Mouse (Mus musculus) limb, embryonic 11.5 days (tissue): ENCODE data around the gene Prkn. TPM values are rescaled to one million over a fixed set of nuclear protein-coding genes. Genes with fewer than 3 reads are reported as not detected.
A peak's percentile ranks its signal among the peaks of the same experiment; 100 is the strongest.

ENCODE experiments used
- ATAC-seq: fragments of 200-750 bp; cut with Nextera tagmentation; 2 replicates; pipeline ENCODE4 v1.8.0; 2017; ENCODE audit warnings: low read depth; ENCODE audit not compliant: insufficient number of reproducible peaks, low FRiP score, low TSS enrichment
- DNase-seq: peaks from one replicate; pipeline ENCODE4 v3.0.0-alpha.2; 2015; ENCODE audit warnings: low spot score
- H3K27ac ChIP-seq: fragments of 300-500 bp; sonication (generic); replicated peaks from 2 replicates; pipeline ENCODE4 v1.5.1; 2014; ENCODE audit warnings: low read depth, mild to moderate bottlenecking, low read length
- H3K27me3 ChIP-seq: fragments of 300-500 bp; sonication (generic); 2 replicates; pipeline ENCODE4 v1.6.1; 2014; ENCODE audit warnings: mild to moderate bottlenecking, low read length, mixed read lengths; ENCODE audit not compliant: control insufficient read depth, insufficient read depth
- H3K36me3 ChIP-seq: fragments of 300-500 bp; sonication (generic); 2 replicates; pipeline ENCODE4 v1.6.1; 2014; ENCODE audit warnings: mild to moderate bottlenecking, low read length, moderate library complexity, mixed read lengths; ENCODE audit not compliant: control insufficient read depth, insufficient read depth
- H3K4me1 ChIP-seq: fragments of 300-500 bp; sonication (generic); 2 replicates; pipeline ENCODE4 v1.6.1; 2014; ENCODE audit warnings: low read length, mixed read lengths; ENCODE audit not compliant: control insufficient read depth, insufficient read depth
- H3K4me2 ChIP-seq: fragments of 300-500 bp; sonication (generic); 2 replicates; pipeline ENCODE4 v1.6.1; 2014; ENCODE audit warnings: low read depth, mild to moderate bottlenecking, moderate library complexity; ENCODE audit not compliant: severe bottlenecking
- H3K4me3 ChIP-seq: fragments of 300-500 bp; sonication (generic); 2 replicates; pipeline ENCODE4 v1.5.1; 2014; ENCODE audit warnings: low read depth, low read length
- H3K9ac ChIP-seq: fragments of 300-500 bp; sonication (generic); 2 replicates; pipeline ENCODE4 v1.6.1; 2014; ENCODE audit warnings: mild to moderate bottlenecking, low read length
- H3K9me3 ChIP-seq: fragments of 300-500 bp; sonication (generic); 2 replicates; pipeline ENCODE4 v1.6.1; 2016; ENCODE audit warnings: low read length; ENCODE audit not compliant: control insufficient read depth
- WGBS: fragments of 180-500 bp; shearing (Covaris S2); extraction: QIAGEN DNeasy Blood & Tissue Kit; methylation state at CpG from one replicate; pipeline ENCODE4 v1.1.7; 2014; 5-methylcytosine and 5-hydroxymethylcytosine counted together
- polyA plus RNA-seq: library from polyadenylated mRNA; unstranded; fragments of >200 nt; fragmentation: Nextera tagmentation; extraction: Ambion mirVana; gene quantifications from 2 replicates; pipeline ENCODE4 v1.2.1, GENCODE M21; 2014

The Prkn gene
- polyA plus RNA-seq, 1 experiment from 2014 or later, result 1.2 TPM

DNA sequence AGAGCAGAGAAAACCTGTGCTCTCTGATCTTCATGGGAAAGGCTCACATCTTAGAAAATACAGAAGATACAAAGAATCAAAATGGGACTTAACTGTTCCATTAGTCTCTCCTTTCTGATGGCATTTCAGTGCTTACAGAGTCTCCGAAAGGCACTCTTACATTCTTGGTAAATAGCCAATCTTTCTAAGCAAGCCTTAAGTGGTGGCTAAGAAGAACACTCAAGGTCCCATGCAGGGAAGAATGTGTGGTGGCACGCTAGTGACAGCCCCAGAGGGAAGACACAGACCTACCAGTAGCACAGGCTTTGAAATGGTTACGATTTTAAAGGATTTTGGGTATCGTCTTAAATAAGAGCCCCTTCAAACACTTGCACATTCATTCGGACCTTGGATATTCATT is 816.2 kb downstream of the Prkn start:
- Histone ChIP-seq H3K27me3 (no peaks in the 10 kb centered on the region), H3K9me3 (no peaks in the 10 kb centered on the region), H3K4me2 (no peak overlapping the region), H3K9ac (no peak overlapping the region), H3K4me3 (no peak overlapping the region), H3K4me1 (no peaks in the 10 kb centered on the region), H3K36me3 (no peaks in the 10 kb centered on the region), H3K27ac (no peak overlapping the region)
- DNase-seq (no peak), ATAC-seq (no peak)
- 86% methylated on average over 5 of the region's 5 CpGs for WGBS

GRCm38 (mm10) chr17:11656878-11657277 is 816.7 kb downstream of the Prkn start:
- Histone ChIP-seq H3K4me2 (no peak overlapping the region), H3K9me3 (no peaks in the 10 kb centered on the region), H3K27me3 (no peaks in the 10 kb centered on the region), H3K4me1 (no peaks in the 10 kb centered on the region), H3K27ac (no peak overlapping the region), H3K9ac (no peak overlapping the region), H3K4me3 (no peak overlapping the region), H3K36me3 (no peaks in the 10 kb centered on the region)
- DNase-seq, result no peak
- ATAC-seq, result no peak
- WGBS, result 84% methylated on average over 3 of the region's 3 CpGs

DNA sequence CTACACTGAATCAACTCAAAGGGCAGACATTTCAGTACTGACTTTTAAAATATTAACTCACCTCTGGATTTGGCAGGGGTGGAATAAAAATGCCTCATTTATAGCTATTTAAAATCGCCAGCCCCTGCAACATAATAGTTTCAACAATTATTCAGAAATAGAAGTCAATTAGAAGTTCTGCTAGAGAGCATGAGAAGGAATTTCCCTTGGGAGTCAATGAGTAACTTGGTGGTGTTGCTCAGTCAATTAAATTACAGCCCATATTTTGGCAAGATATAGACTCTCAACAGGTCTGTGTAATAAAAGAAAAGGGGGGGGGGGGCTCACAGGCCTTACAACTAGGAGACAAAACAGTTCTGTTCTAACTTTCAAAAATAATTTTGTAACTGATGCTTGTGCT is 821.7 kb downstream of the Prkn start:
- H3K4me3 ChIP-seq, result no peak overlapping the region
- H3K9me3 ChIP-seq, result no peaks in the 10 kb centered on the region
- H3K9ac ChIP-seq, result no peak overlapping the region
- no peak overlapping the region for H3K4me2 ChIP-seq
- 74% methylated on average over 1 of the region's 1 CpGs for WGBS
- H3K36me3 ChIP-seq, result no peaks in the 10 kb centered on the region
- H3K4me1 ChIP-seq, result no peaks in the 10 kb centered on the region
- DNase-seq (no peak), ATAC-seq (no peak)
- no peaks in the 10 kb centered on the region for H3K27me3 ChIP-seq
- no peak overlapping the region for H3K27ac ChIP-seq

- Histone ChIP-seq H3K4me1 (no peaks in the 10 kb centered on the region), H3K9me3 (no peaks in the 10 kb centered on the region), H3K4me3 (no peak overlapping the region), H3K27me3 (no peaks in the 10 kb centered on the region), H3K27ac (no peak overlapping the region), H3K36me3 (no peaks in the 10 kb centered on the region), H3K9ac (no peak overlapping the region), H3K4me2 (no peak overlapping the region)
- DNase-seq (no peak), ATAC-seq (no peak)
- 90% methylated on average over 7 of the region's 7 CpGs for WGBS
Measured at GRCm38 (mm10) chr17:11663437-11663836, 823.3 kb downstream of the Prkn start.

DNA sequence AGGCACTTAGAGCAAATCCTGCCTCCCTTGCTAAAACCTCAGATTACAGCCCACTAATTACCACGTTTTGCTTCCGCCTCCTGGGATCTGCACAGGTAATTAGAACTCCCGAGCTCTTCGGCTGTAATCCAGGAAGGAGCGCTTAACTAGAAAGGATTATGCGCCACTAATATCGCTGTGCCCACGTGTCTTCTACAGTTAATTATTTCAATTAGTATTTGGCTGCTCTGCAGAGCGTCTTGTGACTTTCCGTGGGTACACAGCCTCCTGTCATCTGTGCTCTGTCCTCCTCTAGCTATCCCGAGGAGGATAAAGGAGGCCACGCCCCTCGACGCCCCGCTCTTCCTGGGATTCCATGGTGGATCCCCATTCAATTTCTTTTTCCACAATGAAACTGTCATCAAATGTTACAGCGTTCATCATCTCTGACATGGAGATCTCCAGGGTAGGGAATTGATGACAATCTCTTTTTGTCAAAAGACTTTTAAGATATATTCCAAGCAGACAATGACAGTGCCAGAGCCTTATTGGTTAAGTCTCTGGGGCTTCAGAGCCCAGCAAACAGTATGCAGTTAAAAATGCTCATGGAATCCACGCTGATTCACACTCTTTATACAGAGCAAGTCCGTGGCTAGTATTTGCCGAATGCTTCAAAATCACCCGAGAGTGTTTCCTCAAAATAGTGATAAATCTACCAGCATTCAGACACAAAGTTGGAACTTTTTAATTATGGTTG is 824.6 kb downstream of the Prkn start:
- Histone ChIP-seq H3K9me3 (no peaks in the 10 kb centered on the region), H3K4me1 (no peaks in the 10 kb centered on the region), H3K4me3 (no peak overlapping the region), H3K27me3 (no peaks in the 10 kb centered on the region), H3K27ac (no peak overlapping the region), H3K9ac (no peak overlapping the region), H3K4me2 (no peak overlapping the region), H3K36me3 (no peaks in the 10 kb centered on the region)
- ATAC-seq, result no peak
- 36% methylated on average over 20 of the region's 20 CpGs for WGBS
- DNase-seq, result peak; percentile 21

DNA sequence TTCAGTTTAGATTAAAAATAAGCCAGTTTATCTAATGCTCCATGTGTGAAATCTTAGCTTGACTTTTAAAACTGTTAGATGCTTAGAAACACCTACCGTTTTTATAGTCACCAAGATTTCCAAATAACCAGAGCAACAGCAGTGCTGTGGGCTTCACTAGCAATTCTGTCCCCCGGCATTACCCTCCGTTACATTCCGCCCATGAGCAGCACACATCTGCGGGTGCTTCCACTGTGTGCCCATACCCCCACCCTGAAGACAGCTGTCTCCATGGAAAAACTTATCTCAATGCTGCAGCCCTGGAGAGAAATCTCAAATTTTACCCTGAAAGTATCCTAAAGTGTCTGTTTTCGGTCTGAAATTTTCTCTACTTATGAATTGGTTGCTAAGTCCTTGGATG is 839.5 kb downstream of the Prkn start:
- H3K4me2 ChIP-seq, result no peak overlapping the region
- no peaks in the 10 kb centered on the region for H3K9me3 ChIP-seq
- no peak overlapping the region for H3K4me3 ChIP-seq
- H3K36me3 ChIP-seq, result no peaks in the 10 kb centered on the region
- no peak for ATAC-seq
- no peak overlapping the region for H3K27ac ChIP-seq
- H3K9ac ChIP-seq, result no peak overlapping the region
- no peak for DNase-seq
- H3K27me3 ChIP-seq, result no peaks in the 10 kb centered on the region
- H3K4me1 ChIP-seq, result no peaks in the 10 kb centered on the region
- 92% methylated on average over 6 of the region's 6 CpGs for WGBS

DNA sequence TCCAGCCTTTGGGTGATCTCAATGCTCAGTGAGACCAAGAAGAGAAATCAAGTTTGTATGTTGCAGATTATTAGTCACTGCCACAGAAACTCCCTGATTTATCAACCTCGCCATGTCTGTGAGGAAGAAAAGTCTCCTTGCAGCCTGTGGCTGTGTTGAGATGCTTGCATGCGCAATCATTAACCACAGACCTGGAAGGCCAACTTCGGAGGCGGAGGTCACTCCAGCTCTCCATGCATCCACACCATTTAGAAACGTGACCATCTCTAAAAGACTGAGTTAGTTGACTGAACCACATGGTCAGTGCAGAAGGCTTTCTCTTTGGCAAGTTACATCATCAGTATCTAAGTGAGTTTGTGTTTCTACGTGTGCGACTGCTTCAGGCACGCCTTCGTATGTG is 840.3 kb downstream of the Prkn start:
- no peak overlapping the region for H3K4me2 ChIP-seq
- no peaks in the 10 kb centered on the region for H3K9me3 ChIP-seq
- no peak overlapping the region for H3K27ac ChIP-seq
- 85% methylated on average over 9 of the region's 9 CpGs for WGBS
- H3K4me3 ChIP-seq, result no peak overlapping the region
- no peak for DNase-seq
- ATAC-seq, result no peak
- no peaks in the 10 kb centered on the region for H3K36me3 ChIP-seq
- no peaks in the 10 kb centered on the region for H3K27me3 ChIP-seq
- no peak overlapping the region for H3K9ac ChIP-seq
- H3K4me1 ChIP-seq, result no peaks in the 10 kb centered on the region

DNA sequence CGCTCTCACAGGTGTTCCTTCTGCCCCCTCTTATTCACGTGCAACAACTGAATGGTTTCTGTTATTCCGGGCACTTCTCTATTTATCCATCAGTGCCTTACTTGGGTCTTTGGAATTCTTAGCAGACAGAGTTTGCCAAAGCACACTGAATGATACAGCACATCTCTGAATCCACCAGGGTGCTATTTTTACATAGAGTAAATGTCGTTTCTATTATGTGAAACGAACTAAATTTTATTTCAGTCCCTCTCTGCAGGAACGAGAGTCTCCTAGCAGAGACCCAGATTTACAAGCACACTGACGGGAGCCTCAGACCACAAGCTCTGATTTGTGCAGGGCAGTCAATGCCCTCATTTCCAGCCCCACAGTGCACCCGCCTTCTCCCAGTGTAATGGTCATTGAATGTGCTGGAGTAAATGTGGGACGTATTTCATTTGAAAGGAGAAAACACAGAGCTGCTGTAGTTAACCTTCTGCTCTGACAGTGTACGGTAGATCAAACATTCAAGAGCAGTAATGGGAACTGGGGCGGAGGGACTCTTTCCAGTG is 841.7 kb downstream of the Prkn start:
- no peak overlapping the region for H3K9ac ChIP-seq
- DNase-seq, result no peak
- no peaks in the 10 kb centered on the region for H3K36me3 ChIP-seq
- 54% methylated on average over 11 of the region's 11 CpGs for WGBS
- H3K27me3 ChIP-seq, result no peaks in the 10 kb centered on the region
- H3K9me3 ChIP-seq, result no peaks in the 10 kb centered on the region
- H3K4me3 ChIP-seq, result no peak overlapping the region
- no peaks in the 10 kb centered on the region for H3K4me1 ChIP-seq
- H3K27ac ChIP-seq, result no peak overlapping the region
- H3K4me2 ChIP-seq, result no peak overlapping the region
- no peak for ATAC-seq

DNA sequence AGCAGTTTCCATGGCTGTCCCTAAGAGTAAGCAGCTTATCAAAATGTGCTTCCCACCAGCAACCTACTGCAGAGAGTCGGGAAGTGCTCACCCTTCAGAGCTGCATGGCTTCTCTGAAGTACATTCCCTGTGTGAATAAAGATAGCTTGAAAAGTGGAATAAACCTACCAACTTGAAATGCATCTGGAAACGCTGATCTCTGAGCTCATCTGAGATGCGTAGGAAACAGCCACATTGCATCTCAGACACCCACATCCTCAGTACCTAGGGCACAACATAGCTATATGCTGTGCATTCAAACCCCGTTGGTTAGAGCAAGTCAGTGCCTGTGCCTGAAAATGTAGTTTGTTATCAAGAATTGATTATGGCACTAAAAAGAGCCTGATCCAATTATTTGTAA is 864.8 kb downstream of the Prkn start:
- WGBS, result 89% methylated on average over 4 of the region's 4 CpGs
- no peaks in the 10 kb centered on the region for H3K27me3 ChIP-seq
- H3K4me3 ChIP-seq, result no peak overlapping the region
- DNase-seq (no peak), ATAC-seq (no peak)
- H3K4me1 ChIP-seq, result no peaks in the 10 kb centered on the region
- H3K36me3 ChIP-seq, result no peaks in the 10 kb centered on the region
- no peak overlapping the region for H3K9ac ChIP-seq
- H3K9me3 ChIP-seq, result no peaks in the 10 kb centered on the region
- H3K4me2 ChIP-seq, result no peak overlapping the region
- H3K27ac ChIP-seq, result no peak overlapping the region
